Mouse (Mus musculus) heart, embryonic 11.5 days (tissue): ENCODE results near the gene Rin2. TPM values are rescaled to one million over a fixed set of nuclear protein-coding genes. Genes with fewer than 3 reads are reported as not detected.
"Not testable (repeated sequence)": the region's sequence is repeated elsewhere in the genome, so short reads cannot be mapped to it uniquely, and the experiment has no call there.

Source experiments
- ATAC-seq: fragments of 200-750 bp; cut with Nextera tagmentation; replicated peaks from 2 replicates; pipeline ENCODE4 v1.8.0; 2017; ENCODE audit warnings: moderate library complexity; ENCODE audit not compliant: insufficient number of reproducible peaks, low FRiP score, low TSS enrichment
- H3K27ac ChIP-seq: fragments of 300-500 bp; sonication (generic); 2 replicates; pipeline ENCODE4 v1.5.1; 2014; ENCODE audit warnings: mild to moderate bottlenecking, low read depth, low read length
- H3K27me3 ChIP-seq: fragments of 300-500 bp; sonication (generic); 2 replicates; pipeline ENCODE4 v1.6.1; 2014; ENCODE audit warnings: mild to moderate bottlenecking, low read length, mixed read lengths; ENCODE audit not compliant: control insufficient read depth, insufficient read depth
- H3K36me3 ChIP-seq: fragments of 300-500 bp; sonication (generic); 2 replicates; pipeline ENCODE4 v1.6.1; 2014; ENCODE audit warnings: mild to moderate bottlenecking, low read length, moderate library complexity, mixed read lengths; ENCODE audit not compliant: control insufficient read depth, insufficient read depth
- H3K4me1 ChIP-seq: fragments of 300-500 bp; sonication (generic); 2 replicates; pipeline ENCODE4 v1.6.1; 2014; ENCODE audit warnings: low read length; ENCODE audit not compliant: control insufficient read depth, insufficient read depth
- H3K4me2 ChIP-seq: fragments of 300-500 bp; sonication (generic); 2 replicates; pipeline ENCODE4 v1.6.1; 2014; ENCODE audit warnings: mild to moderate bottlenecking, moderate library complexity
- H3K4me3 ChIP-seq: fragments of 300-500 bp; sonication (generic); 2 replicates; pipeline ENCODE4 v1.5.1; 2014; ENCODE audit warnings: low read depth, low read length
- H3K9ac ChIP-seq: fragments of 300-500 bp; sonication (generic); 2 replicates; pipeline ENCODE4 v1.6.1; 2014; ENCODE audit warnings: mild to moderate bottlenecking, low read depth, low read length, moderate library complexity
- H3K9me3 ChIP-seq: fragments of 300-500 bp; sonication (generic); replicated peaks from 2 replicates; pipeline ENCODE4 v1.6.1; 2016; ENCODE audit warnings: low read length; ENCODE audit not compliant: control insufficient read depth
- WGBS: fragments of 180-500 bp; shearing (Covaris S2); extraction: QIAGEN DNeasy Blood & Tissue Kit; methylation state at CpG from one replicate; pipeline ENCODE4 v1.1.7; 2014; ENCODE audit not compliant: insufficient replicate concordance; 5-methylcytosine and 5-hydroxymethylcytosine counted together
- polyA plus RNA-seq: library from polyadenylated mRNA; unstranded; fragments of >200 nt; fragmentation: Nextera tagmentation; extraction: Ambion mirVana; gene quantifications from 2 replicates; pipeline ENCODE4 v1.2.1, GENCODE M21; 2014

Rin2 gene
- polyA plus RNA-seq, 1 experiment from 2014 or later = 16.3 TPM

DNA sequence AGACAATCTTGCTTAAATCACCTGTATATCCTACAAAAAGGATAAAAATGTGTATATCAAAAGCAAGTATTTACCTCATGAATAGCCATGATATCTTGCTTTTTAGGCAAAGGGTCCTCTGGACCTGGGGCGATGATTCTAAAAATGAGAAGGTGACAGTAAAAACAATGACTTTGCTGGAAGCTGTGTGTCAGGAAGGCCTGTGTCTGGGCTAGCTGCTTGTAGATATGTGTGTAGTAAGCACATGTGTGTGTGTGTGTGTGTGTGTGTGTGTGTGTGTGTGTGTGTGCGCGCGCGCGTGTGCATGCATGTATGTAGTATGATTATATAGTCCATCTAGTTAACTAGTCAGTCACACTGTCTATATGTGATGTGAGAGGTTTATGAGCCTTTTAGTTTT is 218.7 kb downstream of the Rin2 start:
- Histone ChIP-seq H3K27me3 (no peaks in the 10 kb centered on the region), H3K9me3 (no peaks in the 10 kb centered on the region), H3K27ac (no peak overlapping the region), H3K4me3 (no peak overlapping the region), H3K9ac (no peak overlapping the region), H3K36me3 (no peaks in the 10 kb centered on the region), H3K4me1 (peaks cover 9% of the 10 kb centered on the region), H3K4me2 (no peak overlapping the region)
- WGBS = 97% methylated on average over 6 of the region's 6 CpGs
- no peak for ATAC-seq

DNA sequence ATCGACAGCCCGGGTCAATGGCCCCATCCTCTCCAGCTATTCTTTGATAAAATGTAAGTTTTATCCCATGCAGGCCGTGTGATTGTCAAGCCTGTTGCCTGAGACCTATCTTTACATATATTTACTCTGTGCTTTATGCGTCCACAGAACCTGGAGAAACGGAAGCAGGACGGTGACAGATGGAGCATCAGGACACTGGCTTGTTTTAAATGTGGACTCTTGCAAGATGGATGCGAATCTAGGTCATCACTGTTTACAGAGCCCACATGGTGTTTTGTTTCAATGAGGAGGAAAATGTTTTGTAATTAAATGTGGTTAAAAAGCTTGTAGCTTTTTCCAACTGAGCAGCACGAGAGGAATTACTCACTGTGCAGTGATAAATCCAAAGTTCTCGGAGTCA is 223.1 kb downstream of the Rin2 start:
- Histone ChIP-seq H3K4me2 (no peak overlapping the region), H3K4me3 (no peak overlapping the region), H3K4me1 (no peaks in the 10 kb centered on the region), H3K9me3 (no peaks in the 10 kb centered on the region), H3K36me3 (no peaks in the 10 kb centered on the region), H3K27me3 (no peaks in the 10 kb centered on the region), H3K27ac (no peak overlapping the region), H3K9ac (no peak overlapping the region)
- 77% methylated on average over 9 of the region's 9 CpGs for WGBS
- ATAC-seq = no peak

DNA sequence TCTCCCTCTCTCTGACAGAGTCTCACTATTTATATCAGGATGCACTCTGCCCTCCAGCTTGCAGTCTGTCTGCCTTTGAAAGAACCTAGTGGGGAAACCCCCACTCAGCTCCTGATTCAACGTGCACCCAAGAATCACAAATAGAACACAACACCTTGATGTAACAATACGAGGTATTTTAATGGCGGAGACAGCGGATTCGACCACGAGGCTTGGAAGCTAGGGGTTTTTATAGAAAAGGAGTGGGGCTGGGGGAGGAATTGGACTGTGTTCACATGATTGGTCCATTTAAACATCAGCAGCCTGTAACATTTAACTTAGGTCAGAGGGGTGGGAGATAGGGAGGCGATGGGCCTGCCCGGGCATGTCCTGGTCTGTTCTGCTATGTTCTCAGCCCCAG is 225.3 kb downstream of the Rin2 start:
- H3K4me2 ChIP-seq, ATAC-seq, H3K9me3 ChIP-seq, H3K4me3 ChIP-seq, H3K36me3 ChIP-seq, H3K27me3 ChIP-seq, H3K9ac ChIP-seq, H3K27ac ChIP-seq: not testable (repeated sequence)
- WGBS = 69% methylated on average over 8 of the region's 8 CpGs
- peaks cover 10% of the 10 kb centered on the region for H3K4me1 ChIP-seq

DNA sequence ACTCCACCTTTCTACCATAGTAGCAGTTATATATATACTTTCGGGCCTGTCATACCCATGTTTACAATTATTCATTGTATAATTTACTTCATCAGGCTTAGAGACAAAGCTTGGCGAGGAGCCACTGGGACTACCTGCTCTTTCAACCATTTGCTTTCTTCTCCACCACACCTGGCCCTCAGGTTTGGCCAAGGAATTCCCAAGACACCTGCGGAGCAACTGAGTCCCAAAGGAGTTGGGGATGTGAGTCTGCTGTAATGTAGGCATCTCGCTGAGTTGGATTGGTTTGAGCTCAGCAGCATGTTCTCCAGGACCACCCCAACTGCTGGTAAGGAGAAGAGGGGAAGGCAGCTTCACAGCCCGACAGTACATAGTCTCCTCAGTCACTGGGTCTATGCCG is 226.8 kb downstream of the Rin2 start, which contains the start of gene Naa20:
TSS of gene Naa20 (plus strand) at position 239 of the 400 bp plus-strand sequence.
- H3K4me1 ChIP-seq = peaks cover 14% of the 10 kb centered on the region
- H3K27me3 ChIP-seq = no peaks in the 10 kb centered on the region
- H3K27ac ChIP-seq = no peak within 1 kb of the TSS
- no peak for ATAC-seq
- H3K4me3 ChIP-seq = peak within 1 kb of the TSS; percentile 98
- H3K4me2 ChIP-seq = peak within 1 kb of the TSS; percentile 85
- no peaks in the 10 kb centered on the region for H3K9me3 ChIP-seq
- no peak within 1 kb of the TSS; the same call in 1 of the 2 replicates for H3K9ac ChIP-seq
- 78% methylated on average over 6 of the region's 6 CpGs for WGBS
- no peaks in the 10 kb centered on the region; the same call in 1 of the 2 replicates for H3K36me3 ChIP-seq

DNA sequence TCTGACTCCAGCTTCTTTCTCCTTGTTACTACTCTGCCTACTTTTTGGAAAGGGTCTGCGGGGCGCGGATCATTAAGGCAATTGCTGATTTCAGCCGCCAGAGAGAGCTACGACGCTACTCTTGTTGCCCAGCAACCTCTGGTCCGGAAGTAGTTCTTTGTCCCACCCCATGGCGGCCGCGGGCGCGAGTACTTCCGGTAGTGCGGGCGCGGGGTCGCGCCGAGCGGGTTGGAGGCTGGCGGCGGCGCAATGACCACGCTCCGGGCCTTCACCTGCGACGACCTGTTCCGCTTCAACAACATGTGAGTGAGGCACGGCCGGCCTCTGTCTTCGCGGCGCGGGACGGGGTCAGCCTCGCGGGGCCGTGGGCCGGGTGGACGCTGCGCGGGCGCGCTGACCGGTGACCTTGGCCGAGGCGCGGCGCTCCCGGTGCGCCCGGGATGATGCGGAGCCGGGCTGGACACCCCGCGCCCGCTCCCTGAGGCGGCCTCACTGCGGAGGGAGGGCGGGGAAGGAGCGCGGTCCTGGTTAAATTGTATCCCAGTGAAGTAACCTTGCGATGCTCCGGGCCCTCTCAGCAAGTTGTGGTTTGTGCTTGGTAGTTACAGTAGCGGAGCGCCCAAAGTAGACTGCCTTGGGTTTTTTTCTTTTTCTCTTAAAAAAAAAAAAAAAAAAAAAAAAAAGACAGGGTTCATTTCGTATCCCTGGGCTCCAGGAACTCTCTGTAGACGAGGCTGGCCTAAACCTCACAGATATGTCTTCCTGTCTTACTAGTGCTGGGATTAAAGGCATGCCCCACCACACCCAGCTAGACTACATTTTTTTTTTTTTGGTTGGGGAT is 228.3 kb downstream of the Rin2 start:
- peak overlapping the region; percentile 98 for H3K4me3 ChIP-seq
- H3K4me1 ChIP-seq = peaks cover 14% of the 10 kb centered on the region
- no peaks in the 10 kb centered on the region for H3K27me3 ChIP-seq
- peak overlapping the region; percentile 97 for H3K9ac ChIP-seq
- H3K9me3 ChIP-seq = no peaks in the 10 kb centered on the region
- H3K27ac ChIP-seq = peak overlapping the region; percentile 88
- under 1% methylated on average over 66 of the region's 68 CpGs for WGBS
- H3K4me2 ChIP-seq = peak overlapping the region; percentile 85
- H3K36me3 ChIP-seq = no peaks in the 10 kb centered on the region; the same call in 1 of the 2 replicates
- ATAC-seq = peak; percentile 92

DNA sequence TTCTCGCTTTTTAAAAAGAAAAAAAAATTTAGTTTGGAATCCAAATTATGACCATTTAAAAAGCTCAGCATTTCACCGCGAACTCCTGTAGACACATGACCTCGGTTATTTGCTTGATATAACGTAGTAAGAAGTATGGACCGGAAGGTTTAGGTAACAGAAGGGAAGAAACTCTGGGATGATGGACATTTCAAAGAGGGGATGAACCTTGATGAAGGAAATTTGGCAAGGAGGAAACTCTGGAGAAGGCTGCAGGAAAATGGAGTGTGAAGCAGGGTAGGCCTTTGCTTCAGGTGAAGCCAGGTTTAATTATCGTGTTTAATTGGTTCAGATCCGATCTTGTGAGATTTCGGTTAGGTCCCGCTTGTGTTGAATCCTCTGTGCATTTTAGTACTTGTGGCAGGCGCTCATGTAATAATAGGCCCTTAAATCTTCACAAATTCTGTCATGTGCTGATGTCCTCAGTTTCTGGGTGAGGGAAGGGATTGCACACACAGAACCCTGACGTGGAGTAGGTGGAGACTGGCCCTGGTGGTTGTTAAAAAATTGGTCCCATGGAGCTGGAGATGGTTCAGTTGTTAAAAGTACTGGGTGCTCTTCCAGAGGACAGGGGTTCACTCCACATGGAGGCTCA is 229.1 kb downstream of the Rin2 start:
- H3K9me3 ChIP-seq = no peaks in the 10 kb centered on the region
- H3K27ac ChIP-seq = 0 out of 2 replicates have a peak overlapping the region, but pooled peaks have one; percentile 15
- 25% methylated on average over 12 of the region's 12 CpGs for WGBS
- ATAC-seq = no peak
- H3K36me3 ChIP-seq = peaks cover 3% of the 10 kb centered on the region
- peak overlapping the region; percentile 85 for H3K4me2 ChIP-seq
- H3K4me3 ChIP-seq = peak overlapping the region; percentile 98
- H3K27me3 ChIP-seq = no peaks in the 10 kb centered on the region
- peaks cover 14% of the 10 kb centered on the region for H3K4me1 ChIP-seq
- H3K9ac ChIP-seq = peak overlapping the region; percentile 97

DNA sequence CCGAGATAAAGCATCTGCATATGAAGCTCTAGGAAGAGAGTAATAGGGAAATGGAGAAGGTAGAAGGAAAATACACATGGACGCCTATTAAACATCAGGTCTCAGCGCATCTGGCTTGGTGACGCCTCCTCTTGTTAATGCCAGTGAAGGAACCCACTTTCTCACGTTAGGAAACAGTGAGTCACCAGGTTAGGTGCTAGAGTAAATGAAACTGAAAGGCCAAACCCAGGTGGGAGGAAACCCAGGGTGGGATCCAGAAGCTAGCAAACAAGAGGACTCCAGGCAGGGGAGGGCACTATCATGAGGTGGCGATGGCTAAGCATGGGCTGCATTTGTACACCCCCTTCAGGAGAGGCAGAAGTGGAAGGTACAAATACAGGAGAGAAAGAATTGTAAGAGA is 230.1 kb downstream of the Rin2 start:
- Histone ChIP-seq H3K4me2 (0 out of 2 replicates have a peak overlapping the region, but pooled peaks have one; percentile 85), H3K9me3 (no peaks in the 10 kb centered on the region), H3K9ac (no peak overlapping the region)

DNA sequence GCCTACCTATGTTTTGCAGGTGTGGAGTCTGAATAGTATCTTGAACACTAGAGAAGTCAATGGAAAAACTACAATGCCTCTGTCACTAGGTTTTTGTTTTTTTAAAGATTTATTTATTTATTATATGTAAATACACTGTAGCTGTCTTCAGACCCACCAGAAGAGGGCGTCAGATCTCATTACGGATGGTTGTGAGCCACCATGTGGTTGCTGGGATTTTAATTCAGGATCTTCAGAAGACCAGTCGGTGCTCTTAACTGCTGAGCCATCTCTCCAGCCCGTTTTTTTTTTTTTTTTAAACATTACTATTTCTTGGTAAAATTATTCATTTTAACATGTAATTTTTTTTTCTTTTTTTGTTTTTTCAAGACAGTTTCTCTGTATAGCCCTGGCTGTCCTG is 230.9 kb downstream of the Rin2 start:
- Histone ChIP-seq H3K36me3 (peaks cover 10% of the 10 kb centered on the region), H3K4me1 (peaks cover 14% of the 10 kb centered on the region)
- H3K9ac ChIP-seq, ATAC-seq, H3K27me3 ChIP-seq, H3K9me3 ChIP-seq, H3K4me3 ChIP-seq, H3K4me2 ChIP-seq, H3K27ac ChIP-seq: not testable (repeated sequence)
- 41% methylated on average over 4 of the region's 4 CpGs for WGBS

More for the DNA sequence above, 230.1 kb downstream of the Rin2 start:
- ATAC-seq = no peak
- H3K4me1 ChIP-seq = peaks cover 14% of the 10 kb centered on the region
- 76% methylated on average over 6 of the region's 6 CpGs for WGBS
- H3K27me3 ChIP-seq = no peaks in the 10 kb centered on the region
- H3K36me3 ChIP-seq = peaks cover 9% of the 10 kb centered on the region
- H3K27ac ChIP-seq = peak overlapping the region; percentile 17; the same call in 1 of the 2 replicates
- no peak overlapping the region for H3K4me3 ChIP-seq
